Mouse (Mus musculus): ENCODE data around the gene Dnm2.

DNA sequence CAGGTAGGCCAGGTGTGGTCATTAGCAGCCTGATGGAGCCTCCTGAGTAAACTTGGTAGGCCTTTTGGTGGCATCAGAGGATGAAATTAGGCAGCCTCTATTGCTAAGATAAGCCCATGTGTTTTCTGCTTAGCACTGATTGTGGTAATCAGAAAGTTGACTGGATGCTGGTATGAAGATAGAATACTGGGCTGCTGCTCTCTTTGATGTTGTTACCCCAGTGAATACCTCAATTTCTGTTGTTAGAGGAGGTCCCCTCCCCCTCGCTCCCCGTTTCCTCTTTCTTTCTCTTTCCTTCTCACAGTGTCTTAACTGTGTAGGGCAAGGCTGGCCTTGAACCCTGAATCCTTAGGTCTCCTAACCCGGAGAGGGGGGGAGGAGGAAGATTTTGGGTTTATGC, 45.5 kb upstream of the Dnm2 start:
- no peak for TF ChIP-seq CTCF (conservative IDR thresholded peaks at IDR 0.05; ENCODE audit: low read length)
- TF ChIP-seq POU5F1 (IDR thresholded peaks at IDR 0.05; ENCODE audit: borderline replicate concordance, low read length), result no peak
- no peak for TF ChIP-seq NANOG (IDR thresholded peaks at IDR 0.05; ENCODE audit: borderline replicate concordance, low read length)

All from E14TG2a.4 (cell line).